Mouse (Mus musculus) cerebellum, postnatal 14 days (tissue): Measurements from ENCODE around the gene Vmn1r172.
"Not testable (repeated sequence)": the region's sequence is repeated elsewhere in the genome, so short reads cannot be mapped to it uniquely, and the experiment has no call there.

Experiments
- DNase-seq, 2 experiments: peaks; one replicate each; pipeline ENCODE4 v3.0.0; 2021; ENCODE audit warnings: mixed read lengths in 2 of 2

Gene Vmn1r172

GRCm38 (mm10) chr7:23658016-23658415 lies at the start of gene Vmn1r172:
Gene Vmn1r172, plus strand, starts transcription at chr7:23658316.
- no peak for DNase-seq

- no peak for DNase-seq
Measured at GRCm38 (mm10) chr7:23630422-23630821, 27.7 kb upstream of the Vmn1r172 start, which contains the start of gene Vmn1r171. Gene Vmn1r171, plus strand, starts transcription at chr7:23630722.

GRCm38 (mm10) chr7:23700403-23700802 lies 42.3 kb downstream of the Vmn1r172 start, which contains the start of gene Vmn1r173:
Gene Vmn1r173, plus strand, starts transcription at chr7:23700703.
- not testable (repeated sequence) for DNase-seq
